Mouse (Mus musculus) stomach, embryonic 16.5 days (tissue): Measurements from ENCODE around the gene Hip1. TPM values are rescaled to one million over a fixed set of nuclear protein-coding genes. Genes with fewer than 3 reads are reported as not detected.

Experiments
- ATAC-seq: fragments of 200-750 bp; cut with Nextera tagmentation; 2 replicates; pipeline ENCODE4 v1.8.0; 2017; ENCODE audit warnings: moderate number of reproducible peaks, moderate TSS enrichment; ENCODE audit not compliant: insufficient read depth, low FRiP score
- H3K27ac ChIP-seq: fragments of 300-500 bp; sonication (generic); 2 replicates; pipeline ENCODE4 v1.5.1; 2014; ENCODE audit warnings: low read length
- H3K27me3 ChIP-seq: fragments of 300-500 bp; sonication (generic); 2 replicates; pipeline ENCODE4 v1.6.1; 2014; ENCODE audit warnings: low read length, control low read depth, mixed read lengths; ENCODE audit not compliant: control insufficient read depth, insufficient read depth
- H3K36me3 ChIP-seq: fragments of 300-500 bp; sonication (generic); 2 replicates; pipeline ENCODE4 v1.6.1; 2014; ENCODE audit warnings: low read length; ENCODE audit not compliant: control insufficient read depth, insufficient read depth
- H3K4me1 ChIP-seq: fragments of 300-500 bp; sonication (generic); 2 replicates; pipeline ENCODE4 v1.6.1; 2014; ENCODE audit warnings: low read length, control low read depth, mixed read lengths; ENCODE audit not compliant: control insufficient read depth, insufficient read depth
- H3K4me2 ChIP-seq: fragments of 300-500 bp; sonication (generic); 2 replicates; pipeline ENCODE4 v1.6.1; 2014; ENCODE audit warnings: low read depth, low read length, mixed read lengths
- H3K4me3 ChIP-seq: fragments of 300-500 bp; sonication (generic); replicated peaks from 2 replicates; pipeline ENCODE4 v1.5.1; 2014; ENCODE audit warnings: mild to moderate bottlenecking, low read length
- H3K9ac ChIP-seq: fragments of 300-500 bp; sonication (generic); 2 replicates; pipeline ENCODE4 v1.6.1; 2014; ENCODE audit warnings: low read length
- H3K9me3 ChIP-seq: fragments of 300-500 bp; sonication (generic); replicated peaks from 2 replicates; pipeline ENCODE4 v1.6.1; 2016; ENCODE audit warnings: low read length, control low read depth; ENCODE audit not compliant: control insufficient read depth
- WGBS: fragments of 180-500 bp; shearing (Covaris S2); extraction: QIAGEN DNeasy Blood & Tissue Kit; methylation state at CpG from one replicate; pipeline ENCODE4 v1.1.7; 2014; 5-methylcytosine and 5-hydroxymethylcytosine counted together
- polyA plus RNA-seq: library from polyadenylated mRNA; unstranded; fragments of >200 nt; fragmentation: Nextera tagmentation; extraction: Ambion mirVana; gene quantifications from 2 replicates; pipeline ENCODE4 v1.2.1, GENCODE M21; 2015

Hip1 gene
- polyA plus RNA-seq, 1 experiment from 2014 or later = 26.5 TPM

- Histone ChIP-seq H3K9me3 (no peaks in the 10 kb centered on the region), H3K4me1 (peaks cover 3% of the 10 kb centered on the region; the same call in 1 of the 2 replicates), H3K27me3 (no peaks in the 10 kb centered on the region), H3K4me3 (no peak overlapping the region), H3K9ac (no peak overlapping the region), H3K36me3 (no peaks in the 10 kb centered on the region), H3K27ac (no peak overlapping the region), H3K4me2 (no peak overlapping the region)
- ATAC-seq = no peak
- 81% methylated on average over 2 of the region's 2 CpGs for WGBS
These were observed 20.8 kb downstream of the Hip1 start for GRCm38 (mm10) chr5:135524087-135524486.

GRCm38 (mm10) chr5:135522111-135522722, 22.7 kb downstream of the Hip1 start:
- Histone ChIP-seq H3K4me2 (no peak overlapping the region), H3K9me3 (no peaks in the 10 kb centered on the region), H3K9ac (no peak overlapping the region), H3K27ac (no peak overlapping the region), H3K4me3 (no peak overlapping the region), H3K27me3 (no peaks in the 10 kb centered on the region), H3K36me3 (no peaks in the 10 kb centered on the region), H3K4me1 (peaks cover 3% of the 10 kb centered on the region; the same call in 1 of the 2 replicates)
- no peak for ATAC-seq
- 67% methylated on average over 9 of the region's 9 CpGs for WGBS

GRCm38 (mm10) chr5:135517348-135517883, 27.5 kb downstream of the Hip1 start:
- Histone ChIP-seq H3K27ac (no peak overlapping the region), H3K4me1 (no peaks in the 10 kb centered on the region), H3K4me3 (no peak overlapping the region), H3K4me2 (no peak overlapping the region), H3K9ac (no peak overlapping the region), H3K36me3 (no peaks in the 10 kb centered on the region), H3K9me3 (0 out of 2 replicates have a peak, but pooled peaks cover 8% of the 10 kb centered on the region), H3K27me3 (no peaks in the 10 kb centered on the region)
- WGBS = 72% methylated on average over 5 of the region's 5 CpGs
- no peak for ATAC-seq

- Histone ChIP-seq H3K27me3 (no peaks in the 10 kb centered on the region), H3K4me1 (no peaks in the 10 kb centered on the region), H3K4me2 (no peak overlapping the region), H3K27ac (no peak overlapping the region), H3K9ac (no peak overlapping the region), H3K4me3 (no peak overlapping the region), H3K9me3 (0 out of 2 replicates have a peak, but pooled peaks cover 8% of the 10 kb centered on the region), H3K36me3 (no peaks in the 10 kb centered on the region)
- ATAC-seq = no peak
- WGBS = 61% methylated on average over 4 of the region's 4 CpGs
These were observed 31.8 kb downstream of the Hip1 start for GRCm38 (mm10) chr5:135513131-135513530.

GRCm38 (mm10) chr5:135511105-135511504, 33.8 kb downstream of the Hip1 start:
- no peaks in the 10 kb centered on the region for H3K27me3 ChIP-seq
- no peaks in the 10 kb centered on the region for H3K36me3 ChIP-seq
- no peak overlapping the region for H3K4me2 ChIP-seq
- no peak overlapping the region for H3K9ac ChIP-seq
- 58% methylated on average over 5 of the region's 5 CpGs for WGBS
- H3K27ac ChIP-seq = no peak overlapping the region
- ATAC-seq = no peak
- peaks cover 9% of the 10 kb centered on the region; the same call in 1 of the 2 replicates for H3K4me1 ChIP-seq
- H3K9me3 ChIP-seq = 0 out of 2 replicates have a peak, but pooled peaks cover 8% of the 10 kb centered on the region
- no peak overlapping the region for H3K4me3 ChIP-seq

- H3K9ac ChIP-seq = no peak overlapping the region
- H3K4me3 ChIP-seq = no peak overlapping the region
- H3K27ac ChIP-seq = no peak overlapping the region
- no peaks in the 10 kb centered on the region for H3K9me3 ChIP-seq
- ATAC-seq = no peak
- no peaks in the 10 kb centered on the region for H3K27me3 ChIP-seq
- H3K4me2 ChIP-seq = no peak overlapping the region
- H3K36me3 ChIP-seq = no peaks in the 10 kb centered on the region
- H3K4me1 ChIP-seq = peaks cover 9% of the 10 kb centered on the region; the same call in 1 of the 2 replicates
- WGBS = 72% methylated on average over 3 of the region's 3 CpGs
These were observed 36.6 kb downstream of the Hip1 start for GRCm38 (mm10) chr5:135508284-135508683.

- Histone ChIP-seq H3K27ac (no peak overlapping the region), H3K9me3 (no peaks in the 10 kb centered on the region), H3K9ac (no peak overlapping the region), H3K4me1 (peaks cover 9% of the 10 kb centered on the region; the same call in 1 of the 2 replicates), H3K4me2 (no peak overlapping the region), H3K4me3 (no peak overlapping the region), H3K36me3 (no peaks in the 10 kb centered on the region), H3K27me3 (no peaks in the 10 kb centered on the region)
- no peak for ATAC-seq
- WGBS = 50% methylated on average over 18 of the region's 18 CpGs
These were observed 37.2 kb downstream of the Hip1 start for GRCm38 (mm10) chr5:135507561-135508273.

- no peaks in the 10 kb centered on the region for H3K9me3 ChIP-seq
- H3K9ac ChIP-seq = no peak overlapping the region
- 55% methylated on average over 5 of the region's 5 CpGs for WGBS
- H3K36me3 ChIP-seq = no peaks in the 10 kb centered on the region
- peaks cover 9% of the 10 kb centered on the region; the same call in 1 of the 2 replicates for H3K4me1 ChIP-seq
- H3K27me3 ChIP-seq = no peaks in the 10 kb centered on the region
- no peak overlapping the region for H3K4me2 ChIP-seq
- no peak overlapping the region for H3K4me3 ChIP-seq
- H3K27ac ChIP-seq = no peak overlapping the region
- ATAC-seq = no peak
These were observed 39.5 kb downstream of the Hip1 start for GRCm38 (mm10) chr5:135505442-135505841.

- Histone ChIP-seq H3K27me3 (no peaks in the 10 kb centered on the region), H3K4me3 (no peak overlapping the region), H3K4me2 (no peak overlapping the region), H3K4me1 (peaks cover 8% of the 10 kb centered on the region; the same call in 1 of the 2 replicates), H3K9me3 (no peaks in the 10 kb centered on the region), H3K36me3 (no peaks in the 10 kb centered on the region), H3K9ac (no peak overlapping the region), H3K27ac (no peak overlapping the region)
- ATAC-seq = no peak
- WGBS = 83% methylated on average over 7 of the region's 7 CpGs
These were observed 42.0 kb downstream of the Hip1 start for GRCm38 (mm10) chr5:135502931-135503330.
